Mouse (Mus musculus) stomach, postnatal 0 days (tissue): ENCODE data around the gene P2rx7.

Experiments
- CTCF ChIP-seq: IDR thresholded peaks from 2 replicates; pipeline ENCODE4 v1.5.1; 2016; ENCODE audit warnings: antibody characterized with exemption, low read depth, mild to moderate bottlenecking, moderate library complexity
- EP300 ChIP-seq: optimal IDR thresholded peaks from 2 replicates; pipeline ENCODE3; 2016; ENCODE audit warnings: antibody characterized with exemption

GRCm38 (mm10) chr5:122611651-122612050 is 32.1 kb upstream of the P2rx7 start:
- TF ChIP-seq CTCF (no peak), EP300 (no peak)
